Mouse (Mus musculus) embryonic facial prominence, embryonic 15.5 days (tissue): ENCODE measurements at regions not wholly inside any gene's neighbourhood (a gene's known extent, or its start where the extent isn't known, plus 50 kb on each side); places are given as distances from the start of the nearest gene placed in this dataset.
A peak's percentile ranks its signal among the peaks of the same experiment; 100 is the strongest.

Experiments
- ATAC-seq: fragments of 200-750 bp; cut with Nextera tagmentation; 2 replicates; pipeline ENCODE4 v1.8.0; 2017; ENCODE audit warnings: low read depth, moderate TSS enrichment; ENCODE audit not compliant: insufficient number of reproducible peaks, low FRiP score, low TSS enrichment
- H3K27ac ChIP-seq: fragments of 300-500 bp; sonication (generic); replicated peaks from 2 replicates; pipeline ENCODE4 v1.5.1; 2015; ENCODE audit warnings: mild to moderate bottlenecking, inconsistent platforms
- H3K27me3 ChIP-seq: fragments of 300-500 bp; sonication (generic); 2 replicates; pipeline ENCODE4 v1.6.1; 2015; ENCODE audit warnings: inconsistent platforms
- H3K36me3 ChIP-seq: fragments of 300-500 bp; sonication (generic); 2 replicates; pipeline ENCODE4 v1.6.1; 2015; ENCODE audit warnings: mild to moderate bottlenecking, inconsistent platforms
- H3K4me1 ChIP-seq: fragments of 300-500 bp; sonication (generic); 2 replicates; pipeline ENCODE4 v1.6.1; 2015; ENCODE audit warnings: inconsistent platforms
- H3K4me2 ChIP-seq: fragments of 300-500 bp; sonication (generic); replicated peaks from 2 replicates; pipeline ENCODE4 v1.6.1; 2015; ENCODE audit warnings: mild to moderate bottlenecking, inconsistent platforms
- H3K4me3 ChIP-seq: fragments of 300-500 bp; sonication (generic); replicated peaks from 2 replicates; pipeline ENCODE4 v1.5.1; 2015; ENCODE audit warnings: mild to moderate bottlenecking, inconsistent platforms
- H3K9ac ChIP-seq: fragments of 300-500 bp; sonication (generic); 2 replicates; pipeline ENCODE4 v1.6.1; 2015; ENCODE audit warnings: inconsistent platforms
- H3K9me3 ChIP-seq: fragments of 300-500 bp; sonication (generic); replicated peaks from 2 replicates; pipeline ENCODE4 v1.6.1; 2016; ENCODE audit warnings: inconsistent platforms
- WGBS: fragments of 180-500 bp; shearing (Covaris S2); methylation state at CpG from one replicate; pipeline ENCODE4 v1.1.7; 2015; 5-methylcytosine and 5-hydroxymethylcytosine counted together

GRCm38 (mm10) chr10:38573728-38574127 is 247.9 kb downstream of the Rfpl4b start:
- 52% methylated on average over 1 of the region's 1 CpGs for WGBS
- peaks cover 4% of the 10 kb centered on the region; the same call in 1 of the 2 replicates for H3K4me1 ChIP-seq
- no peaks in the 10 kb centered on the region for H3K9me3 ChIP-seq
- H3K27ac ChIP-seq, result peak overlapping the region; percentile 31; the same call in 1 of the 2 replicates
- H3K36me3 ChIP-seq, result no peaks in the 10 kb centered on the region
- H3K4me3 ChIP-seq, result no peak overlapping the region
- H3K9ac ChIP-seq, result no peak overlapping the region
- ATAC-seq, result no peak
- no peak overlapping the region for H3K4me2 ChIP-seq
- no peaks in the 10 kb centered on the region for H3K27me3 ChIP-seq

DNA sequence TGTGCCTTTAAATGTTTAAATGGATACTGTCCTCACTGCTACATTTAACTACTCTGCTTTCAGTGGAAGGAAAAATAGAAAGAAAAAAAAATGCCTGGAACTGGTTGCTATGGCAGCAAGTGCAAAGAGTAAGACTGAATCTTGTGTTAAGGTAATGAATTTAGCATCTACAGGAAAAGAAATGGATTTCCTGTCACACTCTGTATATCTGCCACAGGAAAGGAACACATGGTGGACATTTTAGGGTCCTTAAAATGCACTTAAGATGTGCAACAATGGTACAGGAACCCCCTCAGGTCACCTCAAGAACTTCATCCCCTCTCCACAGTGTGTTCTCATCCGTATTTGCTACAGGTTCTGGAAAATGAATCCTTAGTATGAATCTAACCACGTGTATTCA is 248.4 kb downstream of the Rfpl4b start:
- WGBS, result 57% methylated on average over 2 of the region's 2 CpGs
- H3K27me3 ChIP-seq, result no peaks in the 10 kb centered on the region
- H3K9ac ChIP-seq, result no peak overlapping the region
- peaks cover 4% of the 10 kb centered on the region; the same call in 1 of the 2 replicates for H3K4me1 ChIP-seq
- peak overlapping the region; percentile 31; the same call in 1 of the 2 replicates for H3K27ac ChIP-seq
- H3K9me3 ChIP-seq, result no peaks in the 10 kb centered on the region
- no peak for ATAC-seq
- no peaks in the 10 kb centered on the region for H3K36me3 ChIP-seq
- no peak overlapping the region for H3K4me3 ChIP-seq
- no peak overlapping the region for H3K4me2 ChIP-seq

GRCm38 (mm10) chr10:38567270-38567669 is 254.3 kb downstream of the Rfpl4b start:
- Histone ChIP-seq H3K4me1 (peaks cover 4% of the 10 kb centered on the region; the same call in 1 of the 2 replicates), H3K27ac (0 out of 2 replicates have a peak overlapping the region, but pooled peaks have one; percentile 74), H3K4me3 (no peak overlapping the region), H3K36me3 (no peaks in the 10 kb centered on the region), H3K9me3 (no peaks in the 10 kb centered on the region), H3K27me3 (no peaks in the 10 kb centered on the region), H3K4me2 (no peak overlapping the region), H3K9ac (no peak overlapping the region)
- peak; percentile 19; the same call in 1 of the 2 replicates for ATAC-seq
- WGBS, result 38% methylated on average over 1 of the region's 1 CpGs

- Histone ChIP-seq H3K27ac (peak overlapping the region; percentile 74), H3K4me3 (no peak overlapping the region)
- WGBS, result 35% methylated on average over 1 of the region's 1 CpGs
Observed at GRCm38 (mm10) chr10:38566361-38566760, 255.2 kb downstream of the Rfpl4b start.

DNA sequence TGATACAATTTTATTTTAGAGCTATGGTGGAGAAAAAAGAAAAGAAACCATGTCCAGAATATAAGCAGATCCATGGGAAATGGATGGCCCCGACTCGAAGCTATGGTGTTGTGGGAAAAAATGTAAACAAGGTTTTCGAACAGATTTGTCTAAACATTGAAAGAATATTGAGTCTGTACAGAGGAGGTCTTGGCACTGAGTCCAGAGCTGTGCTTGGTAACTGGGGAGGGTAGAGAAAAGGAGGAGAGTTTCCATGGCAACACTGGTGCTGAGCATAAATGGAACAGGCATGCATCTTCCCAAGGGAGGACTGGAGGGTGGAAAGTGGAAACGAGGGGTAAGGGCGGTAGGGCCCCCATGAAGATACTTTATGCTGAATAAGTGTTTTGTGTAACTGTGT is 266.5 kb downstream of the Rfpl4b start:
- peak; percentile 59; the same call in 1 of the 2 replicates for ATAC-seq
- no peak overlapping the region for H3K4me3 ChIP-seq

More at GRCm38 (mm10) chr10:38566361-38566760, 255.2 kb downstream of the Rfpl4b start:
- ATAC-seq, result no peak
- Histone ChIP-seq H3K4me2 (no peak overlapping the region), H3K9ac (no peak overlapping the region), H3K36me3 (no peaks in the 10 kb centered on the region), H3K4me1 (peaks cover 4% of the 10 kb centered on the region; the same call in 1 of the 2 replicates), H3K9me3 (no peaks in the 10 kb centered on the region), H3K27me3 (no peaks in the 10 kb centered on the region)

DNA sequence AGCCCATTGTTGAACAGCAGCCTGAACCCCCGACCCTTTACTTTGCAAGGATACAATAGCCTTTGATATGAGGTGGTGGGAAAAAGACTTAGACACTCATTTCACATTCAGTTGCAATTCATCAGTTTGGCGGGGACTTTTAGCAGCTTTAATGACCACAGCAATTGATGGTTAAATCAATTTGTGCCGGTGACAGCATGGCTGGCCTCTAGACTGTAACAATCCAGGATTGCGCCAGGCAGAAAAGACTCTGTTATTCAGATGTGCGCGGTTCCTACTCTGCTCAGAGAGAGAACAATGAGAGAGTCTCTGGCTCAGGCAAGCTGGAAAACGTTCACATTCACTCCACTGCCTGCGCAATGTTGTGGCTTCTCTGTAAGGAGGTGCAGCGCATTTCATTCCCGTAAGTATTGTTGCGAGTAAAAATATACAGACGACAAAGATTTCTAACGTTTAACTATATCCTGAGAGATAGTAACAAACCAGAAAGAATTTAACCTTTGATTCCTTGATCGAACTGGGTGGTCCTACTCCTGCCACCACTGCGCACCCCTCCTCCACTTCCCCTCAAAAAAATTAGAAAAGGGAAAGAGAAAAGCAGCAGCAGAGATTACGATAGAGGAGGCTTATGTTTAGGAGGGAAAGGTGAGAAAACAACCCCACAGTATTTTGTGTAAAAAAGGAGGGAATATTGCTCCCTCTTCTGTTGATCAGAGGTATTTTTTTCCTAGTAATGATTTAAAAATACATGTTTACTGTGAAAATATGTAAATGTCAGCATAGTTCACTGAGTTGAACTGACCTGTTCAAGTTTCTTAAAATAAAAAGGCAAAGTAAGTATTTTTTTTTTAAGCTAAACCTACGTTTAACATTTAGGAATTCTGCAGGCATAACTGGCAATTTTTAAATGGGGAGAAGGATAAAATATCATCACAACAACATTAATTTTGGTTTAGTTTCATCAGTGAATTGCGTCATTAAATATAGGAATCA is 267.6 kb downstream of the Rfpl4b start:
- Histone ChIP-seq H3K9ac (no peak overlapping the region; the same call in 1 of the 2 replicates), H3K27me3 (no peaks in the 10 kb centered on the region), H3K4me3 (peak overlapping the region; percentile 29), H3K9me3 (no peaks in the 10 kb centered on the region), H3K27ac (peak overlapping the region; percentile 83), H3K36me3 (no peaks in the 10 kb centered on the region), H3K4me2 (peak overlapping the region; percentile 38), H3K4me1 (peaks cover 10% of the 10 kb centered on the region)
- whole genome bisulfite sequencing, result 7% methylated on average over 18 of the region's 18 CpGs
- ATAC-seq, result peak; percentile 87

More for the DNA sequence above, 266.5 kb downstream of the Rfpl4b start:
- Histone ChIP-seq H3K4me1 (peaks cover 10% of the 10 kb centered on the region), H3K36me3 (no peaks in the 10 kb centered on the region), H3K4me2 (no peak overlapping the region), H3K27ac (peak overlapping the region; percentile 34; the same call in 1 of the 2 replicates), H3K27me3 (no peaks in the 10 kb centered on the region), H3K9me3 (no peaks in the 10 kb centered on the region), H3K9ac (no peak overlapping the region)
- 30% methylated on average over 5 of the region's 5 CpGs for WGBS

GRCm38 (mm10) chr10:38553326-38553687 is 268.3 kb downstream of the Rfpl4b start:
- H3K27ac ChIP-seq, result peak overlapping the region; percentile 83
- no peaks in the 10 kb centered on the region for H3K9me3 ChIP-seq
- ATAC-seq, result no peak
- peaks cover 10% of the 10 kb centered on the region for H3K4me1 ChIP-seq
- H3K4me3 ChIP-seq, result no peak overlapping the region
- H3K9ac ChIP-seq, result no peak overlapping the region
- no peaks in the 10 kb centered on the region for H3K27me3 ChIP-seq
- no peaks in the 10 kb centered on the region for H3K36me3 ChIP-seq
- peak overlapping the region; percentile 38; the same call in 1 of the 2 replicates for H3K4me2 ChIP-seq

DNA sequence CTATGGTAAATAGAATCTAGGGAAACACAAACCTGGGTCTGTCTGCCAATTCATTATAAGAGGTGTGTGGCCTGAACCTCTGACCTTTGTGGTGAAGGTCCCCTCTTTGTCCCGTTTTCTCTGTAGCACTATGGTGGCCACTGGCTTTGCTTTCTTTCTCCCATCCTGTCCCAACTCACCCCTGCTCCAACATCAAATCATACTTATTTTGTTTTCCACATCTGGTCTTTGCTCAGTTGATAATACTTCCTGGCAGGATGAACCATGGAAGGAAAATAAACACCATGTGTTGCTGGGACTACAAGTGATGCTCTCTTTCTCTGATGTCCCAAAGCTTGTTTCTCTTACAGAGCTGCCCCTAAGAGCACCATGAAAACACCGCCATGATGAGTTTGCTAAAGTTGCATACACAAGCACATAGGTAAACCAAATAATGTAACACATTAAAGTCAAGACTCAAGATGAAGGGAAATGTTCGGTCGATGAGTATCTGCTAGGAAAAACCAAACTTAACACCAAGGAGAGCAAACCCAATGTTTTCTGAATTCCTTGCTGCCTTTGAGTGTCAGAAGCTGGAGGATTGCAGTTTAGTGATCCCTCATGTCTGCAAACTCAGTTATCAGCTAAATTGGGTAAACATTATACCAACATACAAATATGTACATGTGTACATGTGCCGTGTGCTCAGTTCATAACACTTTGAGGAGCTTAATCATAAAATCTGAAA is 269.1 kb downstream of the Rfpl4b start:
- H3K36me3 ChIP-seq, result no peaks in the 10 kb centered on the region
- 70% methylated on average over 5 of the region's 5 CpGs for WGBS
- no peak overlapping the region for H3K9ac ChIP-seq
- H3K4me2 ChIP-seq, result no peak overlapping the region
- no peaks in the 10 kb centered on the region for H3K27me3 ChIP-seq
- peaks cover 10% of the 10 kb centered on the region for H3K4me1 ChIP-seq
- H3K27ac ChIP-seq, result no peak overlapping the region
- no peak overlapping the region for H3K4me3 ChIP-seq
- no peaks in the 10 kb centered on the region for H3K9me3 ChIP-seq
- no peak for ATAC-seq

DNA sequence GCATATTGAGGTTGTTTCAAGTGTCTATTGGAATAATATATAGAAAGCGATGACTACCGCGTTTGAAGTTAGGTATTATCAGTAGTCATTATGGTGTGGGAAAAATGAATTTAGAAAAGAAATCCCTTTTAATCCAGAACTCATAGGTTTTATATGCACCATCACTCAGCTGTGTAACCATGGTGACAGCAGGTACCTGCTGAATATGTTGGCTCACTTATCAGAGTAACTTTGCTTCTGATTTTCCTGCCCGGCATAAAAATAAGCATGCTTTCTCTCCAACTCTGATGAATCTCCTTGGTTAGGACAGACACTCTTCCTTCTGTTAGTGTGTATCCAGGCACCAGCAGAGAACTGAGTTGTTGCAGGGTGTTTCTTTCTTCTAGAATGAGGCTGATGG is 281.5 kb downstream of the Rfpl4b start:
- ATAC-seq, result no peak
- no peak overlapping the region for H3K9ac ChIP-seq
- H3K9me3 ChIP-seq, result no peaks in the 10 kb centered on the region
- H3K4me3 ChIP-seq, result no peak overlapping the region
- WGBS, result 95% methylated on average over 4 of the region's 4 CpGs
- no peaks in the 10 kb centered on the region for H3K36me3 ChIP-seq
- H3K27ac ChIP-seq, result no peak overlapping the region
- no peaks in the 10 kb centered on the region for H3K27me3 ChIP-seq
- no peaks in the 10 kb centered on the region for H3K4me1 ChIP-seq
- no peak overlapping the region for H3K4me2 ChIP-seq

DNA sequence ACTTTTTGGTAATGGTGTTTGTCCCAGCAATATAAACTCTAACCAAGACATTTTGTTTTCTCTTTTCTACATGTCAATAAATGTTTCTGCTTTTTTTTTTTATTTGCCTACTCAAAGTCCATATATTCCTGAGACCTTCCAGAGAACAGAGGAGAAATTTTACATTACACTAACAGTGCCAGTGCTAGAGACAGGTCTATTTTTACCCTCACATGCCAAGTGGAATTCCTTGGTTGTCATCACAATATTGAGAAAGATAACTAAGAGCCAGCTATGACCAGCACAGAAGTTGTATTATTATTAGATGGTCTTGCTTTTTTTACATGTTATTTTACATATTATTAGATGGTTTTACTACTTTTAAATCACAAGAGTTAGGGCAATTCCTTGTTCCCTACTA is 282.8 kb downstream of the Rfpl4b start:
- H3K4me3 ChIP-seq, result no peak overlapping the region
- no peak overlapping the region for H3K4me2 ChIP-seq
- no peaks in the 10 kb centered on the region for H3K36me3 ChIP-seq
- no peaks in the 10 kb centered on the region for H3K27me3 ChIP-seq
- no peak for ATAC-seq
- H3K9me3 ChIP-seq, result no peaks in the 10 kb centered on the region
- H3K27ac ChIP-seq, result no peak overlapping the region
- H3K9ac ChIP-seq, result no peak overlapping the region
- H3K4me1 ChIP-seq, result no peaks in the 10 kb centered on the region

DNA sequence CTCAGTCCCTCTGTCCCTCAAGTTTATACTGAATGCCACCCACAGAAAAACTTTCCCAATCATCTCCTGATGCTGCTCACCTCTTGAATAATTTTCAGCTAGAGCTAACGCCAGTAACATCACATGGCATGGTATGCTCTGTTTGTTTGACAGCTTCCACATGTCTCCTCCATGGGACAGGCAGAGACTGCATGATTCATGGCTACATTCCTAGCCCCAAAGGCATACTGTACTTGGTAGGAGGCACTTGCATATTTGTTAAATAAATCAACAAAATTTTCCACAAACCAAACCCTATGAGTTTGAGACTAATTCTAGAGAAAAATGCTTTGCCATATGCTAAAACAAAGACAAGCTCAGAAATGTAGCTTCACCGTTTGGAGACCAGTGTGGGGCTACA is 304.9 kb downstream of the Rfpl4b start:
- Histone ChIP-seq H3K36me3 (no peaks in the 10 kb centered on the region), H3K4me2 (no peak overlapping the region), H3K9me3 (no peaks in the 10 kb centered on the region), H3K4me3 (no peak overlapping the region), H3K9ac (no peak overlapping the region), H3K27me3 (no peaks in the 10 kb centered on the region), H3K4me1 (no peaks in the 10 kb centered on the region), H3K27ac (peak overlapping the region; percentile 48; the same call in 1 of the 2 replicates)
- 41% methylated on average over 2 of the region's 2 CpGs for WGBS
- ATAC-seq, result peak; percentile 39; the same call in 1 of the 2 replicates
